Mouse (Mus musculus) embryonic fibroblast, embryonic 13.5 days (primary cell): ENCODE results near the gene Cygb.
"Not testable (repeated sequence)": the region's sequence is repeated elsewhere in the genome, so short reads cannot be mapped to it uniquely, and the experiment has no call there.

ENCODE experiments used
- CTCF ChIP-seq: IDR thresholded peaks from 2 replicates; pipeline ENCODE4 v1.5.1; 2011; ENCODE audit warnings: mild to moderate bottlenecking, control low read depth, low read length, moderate library complexity, borderline replicate concordance; ENCODE audit not compliant: insufficient read depth
- POLR2A ChIP-seq: IDR thresholded peaks from 2 replicates; pipeline ENCODE4 v1.6.1; 2011; ENCODE audit warnings: low read depth, mild to moderate bottlenecking, control low read depth, low read length, moderate library complexity

DNA sequence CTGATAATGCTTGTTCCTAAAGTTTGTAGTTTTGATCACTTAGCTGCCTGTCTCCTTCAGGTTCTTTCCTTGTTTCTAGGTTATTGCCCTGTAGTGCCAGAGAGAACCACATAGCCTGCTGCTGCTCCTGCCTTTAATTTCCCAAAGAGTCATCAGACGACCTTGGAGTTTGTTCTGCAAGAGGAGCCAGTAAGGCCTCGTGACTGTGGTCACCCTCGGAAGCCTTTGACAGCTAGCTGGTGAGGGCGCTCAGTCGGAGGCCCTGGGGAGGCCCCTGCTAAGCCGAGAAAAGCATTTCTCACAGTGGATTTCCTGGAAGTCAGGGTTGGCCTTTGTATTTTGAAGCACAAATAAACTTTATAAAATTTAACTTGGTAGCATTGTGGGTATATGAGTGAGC lies 21.3 kb upstream of the Cygb start:
- not testable (repeated sequence) for TF ChIP-seq CTCF, POLR2A
